Mouse (Mus musculus): ENCODE results near the gene Hrg.

DNA sequence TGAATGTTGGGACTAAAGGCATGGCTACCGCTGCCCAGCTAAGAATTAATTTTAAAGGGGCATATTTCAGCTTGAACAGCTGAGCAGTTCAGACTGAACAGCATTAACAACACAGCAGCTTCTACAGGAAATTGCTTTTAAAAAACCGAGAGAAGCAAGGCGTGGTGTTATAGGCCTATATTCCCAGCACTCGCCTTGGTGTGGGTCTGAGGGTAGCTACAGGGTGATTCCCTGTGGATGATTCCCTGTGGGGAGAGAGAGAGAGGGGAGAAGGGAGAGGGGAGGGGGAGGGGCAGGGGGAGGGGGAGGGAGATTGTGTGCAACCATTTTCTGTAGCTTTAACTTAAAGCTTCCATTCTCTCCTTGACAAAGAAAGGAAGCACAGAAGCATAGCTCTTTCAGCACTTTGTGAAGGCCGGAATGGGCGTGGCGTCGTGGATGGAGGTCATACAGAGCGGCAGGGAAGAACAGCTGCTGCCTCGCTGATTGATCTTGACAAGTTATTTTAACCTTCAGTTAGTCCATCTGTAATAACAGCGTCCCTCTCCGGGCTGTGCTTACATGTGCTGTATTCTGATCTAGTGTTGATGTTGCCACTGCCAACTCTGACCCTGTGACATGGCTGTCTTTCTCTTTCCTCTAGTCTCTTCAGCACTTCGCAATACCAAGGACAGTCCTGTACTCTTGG, 4.7 kb downstream of the Hrg start:
- TF ChIP-seq CTCF (IDR thresholded peaks at IDR 0.05; ENCODE audit: extremely low read depth, insufficient read depth, insufficient read length, insufficient replicate concordance) = no peak
- TF ChIP-seq POLR2A (IDR thresholded peaks at IDR 0.05; ENCODE audit: low read depth, low read length) = no peak
